Mouse (Mus musculus) adrenal gland, adult 18-20 months (tissue): ENCODE measurements at regions not wholly inside any gene's neighbourhood (a gene's known extent, or its start where the extent isn't known, plus 50 kb on each side); places are given as distances from the start of the nearest gene placed in this dataset.

Experiments
- DNase-seq, 2 experiments: peaks; one replicate each; pipeline ENCODE4 v3.0.0; 2021 to 2022; ENCODE audit warnings: low spot score in 2 of 2

GRCm38 (mm10) chr12:118562226-118562625 is 261.0 kb upstream of the Sp4 start:
- no peak for DNase-seq

- DNase-seq, result no peak
Measured at GRCm38 (mm10) chr12:118549071-118549470, 247.8 kb upstream of the Sp4 start.

DNA sequence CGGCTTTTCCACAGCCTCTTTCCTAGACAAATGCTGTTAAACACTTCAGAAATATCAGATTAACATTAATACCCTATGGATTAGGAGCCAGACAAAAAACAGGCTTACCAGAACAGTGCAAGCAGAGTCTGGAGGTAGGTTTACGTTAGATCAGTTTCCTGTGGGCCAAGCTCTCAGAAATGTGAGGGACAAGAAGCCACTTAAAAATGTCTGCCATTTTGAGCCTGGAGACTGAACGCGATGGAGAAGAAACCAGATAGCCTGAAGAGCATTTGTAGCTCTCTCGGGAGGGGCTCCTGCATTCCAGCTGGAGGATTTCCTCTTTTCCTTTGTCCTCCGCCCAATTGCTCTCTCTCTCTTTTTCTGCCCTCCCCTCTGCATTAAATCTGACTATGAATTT is 239.1 kb upstream of the Sp4 start:
- DNase-seq, result no peak

DNA sequence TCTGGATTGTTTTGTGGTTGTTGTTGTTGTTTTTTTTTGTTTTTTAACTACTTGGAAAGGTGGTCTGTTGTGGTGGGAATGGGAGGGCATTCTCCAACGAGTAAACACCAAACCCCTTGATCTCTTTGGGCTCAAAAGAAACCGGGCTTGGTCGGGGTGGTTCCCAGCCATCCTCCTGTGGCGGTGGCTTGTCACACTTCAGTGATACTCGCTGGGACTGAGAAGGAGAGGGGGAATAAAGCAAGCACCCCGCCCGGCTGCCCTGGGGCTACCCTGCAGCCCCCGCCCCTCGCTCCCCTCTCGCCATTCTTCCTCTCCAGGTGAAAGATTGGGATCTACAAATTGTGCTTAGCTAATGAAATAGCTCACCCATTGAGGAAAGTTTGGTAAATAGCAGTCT is 229.3 kb upstream of the Sp4 start:
- no peak for DNase-seq

- no peak for DNase-seq
Measured at GRCm38 (mm10) chr12:118529428-118530361, 228.5 kb upstream of the Sp4 start.

DNA sequence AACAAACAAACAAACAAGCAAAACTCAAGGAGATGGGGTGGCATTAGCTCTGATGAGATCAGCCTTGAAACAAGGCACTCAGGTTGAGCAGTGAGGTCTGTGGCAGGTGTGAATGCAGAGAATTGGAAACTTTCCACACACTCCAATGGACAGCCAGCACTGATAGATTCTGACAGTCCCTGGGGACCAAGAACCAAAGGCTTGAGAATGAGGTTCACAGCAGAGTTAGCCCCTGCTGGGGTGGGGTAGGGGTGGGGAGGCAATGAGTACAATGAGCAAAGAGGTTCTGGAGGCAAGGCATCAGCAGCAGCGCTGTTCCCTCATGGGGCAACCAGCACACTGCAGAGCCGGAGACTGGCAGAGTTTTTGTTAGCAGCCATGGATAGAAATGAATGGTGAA is 220.5 kb upstream of the Sp4 start:
- DNase-seq, result no peak

DNA sequence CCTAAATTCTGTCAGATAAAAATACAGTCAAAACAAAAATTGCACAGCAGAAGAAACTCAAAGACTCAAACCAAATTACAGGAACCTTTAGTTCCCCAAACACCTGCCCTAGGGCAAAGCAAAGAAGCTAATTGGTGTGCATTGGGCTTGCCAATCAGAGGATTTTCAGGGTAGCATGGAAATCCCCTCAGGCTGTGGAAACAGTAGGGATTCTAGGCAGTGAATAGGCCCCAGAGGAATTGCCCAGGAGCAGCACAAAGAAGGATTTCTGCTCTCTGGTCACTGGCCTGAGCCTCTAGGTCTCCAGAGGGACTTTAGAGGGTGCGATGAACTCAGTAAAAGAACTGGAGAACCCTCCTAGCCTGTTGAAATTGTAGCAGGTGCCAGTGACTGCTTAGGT is 220.1 kb upstream of the Sp4 start:
- no peak for DNase-seq

- DNase-seq, result no peak
Measured at GRCm38 (mm10) chr12:118519801-118520327, 218.6 kb upstream of the Sp4 start.

- DNase-seq, result no peak
Measured at GRCm38 (mm10) chr12:118510989-118511388, 209.7 kb upstream of the Sp4 start.

DNA sequence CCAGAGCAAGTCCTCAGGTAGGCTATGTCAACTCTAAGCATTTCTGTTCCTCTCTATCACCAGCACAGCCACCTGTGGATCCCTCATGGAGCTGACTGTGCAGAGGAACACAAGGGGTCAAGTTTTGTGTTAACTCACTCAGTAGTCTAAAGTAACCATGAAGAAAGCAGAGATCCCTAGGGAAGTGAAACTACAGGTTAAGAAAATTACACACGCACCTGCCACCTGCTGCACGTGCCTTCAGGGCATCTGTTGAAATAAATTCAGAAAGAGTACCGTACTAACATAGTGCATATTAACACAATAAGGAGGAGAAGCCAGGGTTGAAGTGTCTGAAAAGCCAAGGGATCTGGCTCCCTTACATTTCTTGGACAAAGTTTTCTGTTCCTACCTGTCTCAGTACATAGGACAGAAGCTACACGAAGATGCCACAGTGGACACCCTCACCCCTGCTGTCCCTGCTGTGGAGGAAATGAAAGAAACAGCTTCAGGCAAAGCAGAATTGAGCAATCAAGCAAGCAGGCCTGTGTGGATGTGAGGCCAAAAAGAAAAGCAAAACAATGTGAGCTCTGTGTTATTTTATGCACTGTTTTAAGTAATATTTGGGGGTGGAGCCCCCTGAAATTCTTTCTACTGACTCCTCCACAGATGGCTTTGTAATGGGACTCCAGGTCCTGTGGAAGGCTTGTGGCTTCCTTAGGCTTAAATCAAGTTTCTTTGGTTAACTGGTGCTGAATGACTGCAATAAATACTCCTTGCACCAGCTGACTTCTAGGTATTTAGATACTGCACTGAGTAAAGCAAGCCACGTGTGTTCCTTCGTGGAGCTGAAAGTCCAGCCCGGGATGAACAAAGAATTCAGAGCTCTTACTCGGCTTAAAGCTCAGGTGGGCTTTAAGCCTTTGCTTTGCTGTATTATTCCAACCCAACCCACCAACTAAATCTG is 208.0 kb upstream of the Sp4 start:
- DNase-seq, result no peak

GRCm38 (mm10) chr12:118500392-118500791 is 199.2 kb upstream of the Sp4 start:
- no peak for DNase-seq

DNA sequence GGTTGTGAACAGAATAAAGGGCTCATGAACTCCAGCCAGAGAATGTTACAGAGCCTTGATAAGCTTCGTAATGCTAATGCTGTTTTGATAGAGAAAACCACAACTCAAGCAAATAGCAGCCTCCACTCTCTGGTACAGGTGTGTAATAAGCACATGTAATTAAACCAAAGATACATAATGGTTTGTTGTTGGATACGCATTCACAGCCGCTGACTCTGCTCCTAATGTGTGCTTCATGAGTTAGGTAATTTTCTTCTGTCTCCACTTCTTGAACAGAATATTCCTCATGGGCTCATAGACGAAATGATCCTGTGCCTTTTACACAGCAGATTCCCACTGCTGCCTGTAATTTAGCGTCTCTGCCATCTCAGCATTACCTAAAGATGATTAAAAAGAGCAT is 186.8 kb upstream of the Sp4 start:
- no peak for DNase-seq

DNA sequence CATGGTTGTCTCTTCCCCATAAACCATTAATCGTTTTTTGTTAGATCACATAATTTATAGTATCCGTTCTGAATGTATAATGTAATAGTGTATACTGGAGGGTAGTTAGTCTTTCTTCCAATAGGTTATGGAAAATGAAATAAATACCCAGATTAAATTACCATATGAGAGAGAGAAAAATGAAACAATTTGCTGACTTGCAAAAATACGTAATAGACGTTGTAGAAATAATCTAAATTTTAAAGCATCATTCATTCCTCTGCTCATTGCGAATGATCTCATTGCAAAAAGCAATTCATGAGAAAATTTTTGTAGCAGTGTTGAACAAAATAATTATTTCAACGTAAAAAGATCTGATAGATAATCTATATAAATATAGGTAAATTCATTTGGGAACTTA is 185.2 kb upstream of the Sp4 start:
- DNase-seq, result no peak

GRCm38 (mm10) chr12:118481347-118481746 is 180.1 kb upstream of the Sp4 start:
- DNase-seq, result no peak

DNA sequence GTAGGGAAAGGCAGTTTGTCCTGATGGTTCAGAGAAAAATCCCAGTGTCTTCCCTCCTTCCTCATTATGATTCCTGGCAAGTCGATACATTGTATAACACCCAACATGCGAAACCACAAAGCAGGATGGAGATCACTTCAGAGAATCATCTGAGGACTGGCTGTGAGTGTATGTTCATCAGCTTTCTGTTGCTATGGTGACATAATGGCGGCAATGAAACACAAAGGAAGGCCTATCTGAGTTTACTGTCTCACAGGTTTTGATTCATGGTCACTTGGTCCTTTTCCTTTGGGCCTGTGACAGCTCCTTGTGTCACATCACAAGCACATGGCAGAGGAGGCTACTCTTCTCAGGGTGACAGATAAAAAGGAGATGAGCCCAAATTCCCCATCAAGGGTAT is 173.5 kb upstream of the Sp4 start:
- DNase-seq, result no peak

DNA sequence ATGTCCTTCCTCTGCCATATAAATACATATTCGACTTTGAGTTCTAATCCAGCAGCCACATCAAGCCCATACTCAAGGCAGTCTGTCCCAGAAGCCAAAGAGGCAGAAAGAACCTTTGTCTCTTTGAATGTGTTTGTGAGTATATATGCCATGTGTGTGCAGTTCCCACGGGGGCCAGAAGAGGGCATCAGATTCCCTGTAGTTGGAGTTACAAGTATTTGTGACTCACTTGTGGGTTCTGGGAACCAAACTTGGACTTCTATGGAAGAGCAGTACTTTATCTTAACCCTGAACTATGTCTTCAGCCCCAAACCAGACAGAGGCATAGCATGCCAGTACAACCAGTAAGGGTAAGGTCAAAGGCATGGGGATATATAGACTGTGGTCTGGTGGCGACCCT is 165.6 kb upstream of the Sp4 start:
- DNase-seq, result no peak

- DNase-seq, result peak; percentile 46 to 47
Measured at GRCm38 (mm10) chr12:118457493-118458408, 156.5 kb upstream of the Sp4 start.

DNA sequence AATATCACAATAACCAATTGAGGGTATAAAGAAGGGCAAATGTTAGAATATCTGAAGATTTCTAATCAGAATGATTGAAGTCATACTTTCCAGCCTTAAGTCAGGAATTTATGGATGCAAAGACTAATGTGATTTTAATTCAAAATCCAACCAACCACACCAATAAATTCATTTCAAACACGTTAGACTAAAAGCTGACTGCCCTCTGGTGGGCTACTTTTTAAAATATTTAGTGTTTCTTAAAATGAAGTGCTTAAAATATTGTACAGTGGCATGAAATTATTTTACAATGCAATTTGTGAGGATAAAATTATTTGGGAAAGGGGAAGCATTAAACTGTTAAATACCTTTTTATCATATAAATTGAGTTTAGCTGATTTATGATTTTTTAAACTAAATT is 154.4 kb upstream of the Sp4 start:
- no peak for DNase-seq

DNA sequence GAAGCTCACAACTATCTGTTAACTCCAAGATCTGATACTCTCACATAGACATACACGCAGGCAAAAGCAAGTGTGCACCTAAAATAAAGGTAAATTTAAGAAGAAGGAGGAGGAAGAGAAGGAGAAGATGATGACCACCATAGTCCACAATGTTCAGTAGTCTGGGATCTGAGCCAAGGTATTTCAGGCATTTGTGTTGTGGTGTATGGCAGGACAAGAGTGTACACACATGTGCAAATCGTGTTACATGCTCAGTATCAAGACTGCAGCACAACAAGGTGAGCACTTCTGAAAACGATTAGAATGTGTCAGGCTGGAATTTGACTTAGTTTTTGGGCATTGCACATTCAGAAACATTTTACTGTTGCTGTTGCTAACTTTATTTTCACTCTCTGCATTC is 138.4 kb upstream of the Sp4 start:
- no peak for DNase-seq

- DNase-seq, result no peak
Measured at GRCm38 (mm10) chr12:118438882-118439281, 137.6 kb upstream of the Sp4 start.

DNA sequence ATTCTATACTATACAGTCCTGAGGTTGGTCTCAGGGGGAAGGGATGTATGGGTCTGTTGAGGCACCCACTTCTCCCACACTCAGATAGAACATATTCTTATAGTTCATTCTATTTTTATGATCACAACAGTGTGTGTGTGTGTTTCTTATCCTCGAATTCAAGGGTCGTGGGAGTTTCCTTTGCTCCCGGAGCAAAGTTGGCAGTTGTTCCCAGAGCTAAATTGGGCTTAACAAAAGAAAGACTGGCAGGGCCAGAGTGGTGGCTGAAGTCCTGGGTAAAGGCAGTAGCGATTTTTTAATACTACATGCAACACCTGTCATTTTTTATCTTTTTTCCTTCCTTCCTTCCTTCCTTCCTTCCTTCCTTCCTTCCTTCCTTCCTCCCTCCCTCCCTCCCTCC is 131.5 kb upstream of the Sp4 start:
- DNase-seq, result no peak
